Comparison of ENCODE assay signal across 12 mouse cellular contexts in the genomic region with DNA sequence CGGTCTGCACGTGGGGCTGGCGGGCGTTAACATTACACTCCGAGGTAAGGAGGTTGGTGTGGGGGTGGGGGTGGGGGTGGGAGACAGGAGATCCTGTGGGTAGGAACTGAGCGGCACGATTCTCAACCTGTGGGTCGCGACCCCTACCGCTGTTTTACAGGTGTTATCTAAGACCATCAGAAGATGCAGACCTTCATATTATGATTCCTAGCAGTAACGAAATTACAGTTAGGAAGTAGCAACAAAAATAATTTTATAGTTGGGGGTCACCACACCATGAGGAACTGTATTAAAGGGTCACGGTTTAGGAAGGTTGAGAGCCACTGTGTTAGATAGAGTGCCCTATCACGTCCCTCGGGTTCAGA. TPM values are rescaled to one million over a fixed set of nuclear protein-coding genes. Genes with fewer than 3 reads are reported as not detected.
DNase-seq lines count a peak whose midpoint lies in the region; ATAC-seq and TF ChIP-seq lines count a peak whose summit lies in the region.
"Had no signal": no experiment of that assay in that cellular context is flagged by ENCODE, and none has a peak within 500 bp of the region (broad histone marks: within the 10 kb centered on the region; RNA-seq: fewer than 3 reads in every experiment).

No protein-coding gene starts in this region.

- peak overlapping the region; percentile 82; the same call in 1 of the 2 replicates for H3K4me2 ChIP-seq in forebrain, embryonic 12.5 days
- no peak overlapping the region for H3K4me2 ChIP-seq in forebrain, embryonic 11.5 days (ENCODE audit: low read depth, low read length, severe bottlenecking)
- H3K4me2 ChIP-seq in kidney, postnatal 0 days (ENCODE audit: low read length) = peak overlapping the region; percentile 50; the same call in 1 of the 2 replicates
- H3K4me2 ChIP-seq in forebrain, postnatal 0 days (ENCODE audit: low read depth) = peak overlapping the region; percentile 92
- peak overlapping the region; percentile 93 for H3K4me2 ChIP-seq in midbrain, embryonic 16.5 days (ENCODE audit: low read length)

- TF ChIP-seq CTCF in kidney, postnatal 0 days (IDR thresholded peaks at IDR 0.05; ENCODE audit: low read depth) = no peak
- no peak for TF ChIP-seq CTCF in forebrain, postnatal 0 days (IDR thresholded peaks at IDR 0.05; ENCODE audit: low read depth)

- no peaks in the 10 kb centered on the region for H3K36me3 ChIP-seq in forebrain, embryonic 12.5 days (replicated peaks)
- H3K36me3 ChIP-seq in forebrain, embryonic 11.5 days (ENCODE audit: control insufficient read depth, insufficient read depth, low read length) = no peaks in the 10 kb centered on the region
- H3K36me3 ChIP-seq in kidney, postnatal 0 days (ENCODE audit: insufficient read depth, low read length) = no peaks in the 10 kb centered on the region
- no peaks in the 10 kb centered on the region for H3K36me3 ChIP-seq in forebrain, postnatal 0 days (ENCODE audit: insufficient read depth)
- no peaks in the 10 kb centered on the region for H3K36me3 ChIP-seq in midbrain, embryonic 16.5 days (ENCODE audit: control insufficient read depth, insufficient read depth, low read length)

- peaks cover 99% of the 10 kb centered on the region for H3K27me3 ChIP-seq in forebrain, embryonic 12.5 days
- peaks cover 71% of the 10 kb centered on the region for H3K27me3 ChIP-seq in forebrain, embryonic 11.5 days (ENCODE audit: control insufficient read depth, insufficient read depth, low read length)
- peaks cover 61% of the 10 kb centered on the region for H3K27me3 ChIP-seq in kidney, postnatal 0 days (ENCODE audit: insufficient read depth, low read length)
- H3K27me3 ChIP-seq in forebrain, postnatal 0 days (ENCODE audit: insufficient read depth, low read length) = peaks cover 42% of the 10 kb centered on the region
- H3K27me3 ChIP-seq in midbrain, embryonic 16.5 days (ENCODE audit: control insufficient read depth, insufficient read depth, low read depth, low read length) = peaks cover 46% of the 10 kb centered on the region

- DNase-seq in forebrain, embryonic 11.5 days (ENCODE audit: low spot score) = no peak
- no peak for DNase-seq in kidney, postnatal 0 days (ENCODE audit: low spot score)
- no peak for DNase-seq in kidney, postnatal 36 days
- no peak for DNase-seq in forebrain, postnatal 0 days
- DNase-seq in frontal cortex, postnatal 10 days (ENCODE audit: low spot score in 2 of 2) = no peak
- no peak for DNase-seq in spleen, postnatal 10 days (ENCODE audit: low spot score in 2 of 2)
- DNase-seq: cerebellum, adult 9-11 months had no signal

- no peaks in the 10 kb centered on the region for H3K9me3 ChIP-seq in forebrain, embryonic 12.5 days
- no peaks in the 10 kb centered on the region for H3K9me3 ChIP-seq in forebrain, embryonic 11.5 days (ENCODE audit: control insufficient read depth, low read length)
- H3K9me3 ChIP-seq in kidney, postnatal 0 days (replicated peaks; ENCODE audit: low read length) = no peaks in the 10 kb centered on the region
- no peaks in the 10 kb centered on the region for H3K9me3 ChIP-seq in forebrain, postnatal 0 days (ENCODE audit: low read length)
- no peaks in the 10 kb centered on the region for H3K9me3 ChIP-seq in midbrain, embryonic 16.5 days (replicated peaks; ENCODE audit: control insufficient read depth, low read length, poor library complexity, severe bottlenecking)

- peak overlapping the region; percentile 40; the same call in 1 of the 2 replicates for H3K4me3 ChIP-seq in forebrain, embryonic 12.5 days (replicated peaks)
- no peak overlapping the region for H3K4me3 ChIP-seq in forebrain, embryonic 11.5 days (ENCODE audit: low read depth, low read length)
- H3K4me3 ChIP-seq in kidney, postnatal 0 days (replicated peaks; ENCODE audit: low read depth, low read length) = peak overlapping the region; percentile 19
- peak overlapping the region; percentile 47; the same call in 1 of the 2 replicates for H3K4me3 ChIP-seq in forebrain, postnatal 0 days (ENCODE audit: low read depth, low read length)
- peak overlapping the region; percentile 46 for H3K4me3 ChIP-seq in midbrain, embryonic 16.5 days (ENCODE audit: low read depth, low read length)

- H3K4me1 ChIP-seq in forebrain, embryonic 12.5 days = peaks cover 45% of the 10 kb centered on the region
- H3K4me1 ChIP-seq in forebrain, embryonic 11.5 days (replicated peaks; ENCODE audit: control insufficient read depth, insufficient read depth, low read length) = peaks cover 22% of the 10 kb centered on the region
- H3K4me1 ChIP-seq in kidney, postnatal 0 days (replicated peaks; ENCODE audit: insufficient read depth, low read length) = peaks cover 22% of the 10 kb centered on the region; the same call in 1 of the 2 replicates
- H3K4me1 ChIP-seq in forebrain, postnatal 0 days (ENCODE audit: insufficient read depth) = peaks cover 19% of the 10 kb centered on the region
- peaks cover 36% of the 10 kb centered on the region for H3K4me1 ChIP-seq in midbrain, embryonic 16.5 days (ENCODE audit: control insufficient read depth, insufficient read depth, low read length)

- no peak for ATAC-seq in forebrain, embryonic 12.5 days (ENCODE audit: low FRiP score)
- no peak for ATAC-seq in forebrain, embryonic 11.5 days (replicated peaks; ENCODE audit: low FRiP score)
- ATAC-seq in kidney, postnatal 0 days (replicated peaks; ENCODE audit: low FRiP score, low read depth) = no peak
- ATAC-seq in forebrain, postnatal 0 days = no peak
- ATAC-seq in midbrain, embryonic 16.5 days = no peak
- ATAC-seq: inflammation-experienced regulatory T-cells, adult 6 months; Patski had no signal

- WGBS in forebrain, embryonic 12.5 days = 3% methylated on average over 14 of the region's 14 CpGs
- 4% methylated on average over 14 of the region's 14 CpGs for WGBS in forebrain, embryonic 11.5 days
- WGBS in kidney, postnatal 0 days = 5% methylated on average over 14 of the region's 14 CpGs
- WGBS in forebrain, postnatal 0 days = 3% methylated on average over 14 of the region's 14 CpGs
- WGBS in midbrain, embryonic 16.5 days = 5% methylated on average over 14 of the region's 14 CpGs

- no peak overlapping the region for H3K9ac ChIP-seq in forebrain, embryonic 12.5 days
- H3K9ac ChIP-seq in forebrain, embryonic 11.5 days (ENCODE audit: low read length) = no peak overlapping the region
- no peak overlapping the region for H3K9ac ChIP-seq in kidney, postnatal 0 days (ENCODE audit: low read depth, low read length)
- H3K9ac ChIP-seq in forebrain, postnatal 0 days = no peak overlapping the region
- no peak overlapping the region for H3K9ac ChIP-seq in midbrain, embryonic 16.5 days (ENCODE audit: low read depth, low read length)

- no peak overlapping the region for H3K27ac ChIP-seq in forebrain, embryonic 12.5 days
- no peak overlapping the region for H3K27ac ChIP-seq in forebrain, embryonic 11.5 days (ENCODE audit: low read depth, low read length)
- H3K27ac ChIP-seq in kidney, postnatal 0 days = no peak overlapping the region
- no peak overlapping the region for H3K27ac ChIP-seq in forebrain, postnatal 0 days (ENCODE audit: low read depth, low read length)
- no peak overlapping the region for H3K27ac ChIP-seq in midbrain, embryonic 16.5 days (ENCODE audit: low read length)

RNA-seq across cellular contexts. Expression of gene Duoxa2, which starts 1.9 kb away (rescaled TPM):
- not detected in 2 replicates for polyA plus RNA-seq in forebrain, embryonic 12.5 days (2016; fragmentation: Nextera tagmentation; extraction: Ambion mirVana)
- not detected in 2 replicates for polyA plus RNA-seq in forebrain, embryonic 11.5 days (2014; fragmentation: Nextera tagmentation; extraction: Ambion mirVana)
- polyA plus RNA-seq in kidney, postnatal 0 days (2015; fragmentation: Nextera tagmentation; extraction: Ambion mirVana) = not detected in 2 replicates
- 0.69 TPM in 1 of 2 replicates, not detected in the other for total RNA-seq in forebrain, postnatal 0 days (2014; rRNA removed)
- polyA plus RNA-seq in forebrain, postnatal 0 days (2015; fragmentation: Nextera tagmentation; extraction: Ambion mirVana) = 0.31 and 0.46 TPM in 2 replicates
- 0.19 and 0.26 TPM in 2 replicates for polyA plus RNA-seq in midbrain, embryonic 16.5 days (2015; fragmentation: Nextera tagmentation; extraction: Ambion mirVana)
- total RNA-seq: layer of hippocampus, postnatal 25 days had no signal
- polyA plus RNA-seq: inflammation-experienced regulatory T-cells, adult 6 months; Patski had no signal

RNA-seq across cellular contexts. Expression of gene Duox2, which starts 2.4 kb away (rescaled TPM):
- not detected in 2 replicates for polyA plus RNA-seq in forebrain, embryonic 12.5 days (2016; fragmentation: Nextera tagmentation; extraction: Ambion mirVana)
- not detected in 2 replicates for polyA plus RNA-seq in forebrain, embryonic 11.5 days (2014; fragmentation: Nextera tagmentation; extraction: Ambion mirVana)
- polyA plus RNA-seq in kidney, postnatal 0 days (2015; fragmentation: Nextera tagmentation; extraction: Ambion mirVana) = 0.04 TPM in 2 replicates
- 0.08 and 0.14 TPM in 2 replicates for total RNA-seq in forebrain, postnatal 0 days (2014; rRNA removed)
- 0.05 TPM in 1 of 2 replicates, not detected in the other for polyA plus RNA-seq in forebrain, postnatal 0 days (2015; fragmentation: Nextera tagmentation; extraction: Ambion mirVana)
- 0.03 TPM in 1 of 2 replicates, not detected in the other for polyA plus RNA-seq in midbrain, embryonic 16.5 days (2015; fragmentation: Nextera tagmentation; extraction: Ambion mirVana)
- polyA plus RNA-seq: inflammation-experienced regulatory T-cells, adult 6 months had no signal

RNA-seq across cellular contexts. Expression of gene Duoxa1, which starts 12.9 kb away (rescaled TPM):
- polyA plus RNA-seq in forebrain, embryonic 12.5 days (2016; fragmentation: Nextera tagmentation; extraction: Ambion mirVana) = 0.17 TPM in 1 of 2 replicates, not detected in the other
- not detected in 2 replicates for polyA plus RNA-seq in forebrain, embryonic 11.5 days (2014; fragmentation: Nextera tagmentation; extraction: Ambion mirVana)
- polyA plus RNA-seq in kidney, postnatal 0 days (2015; fragmentation: Nextera tagmentation; extraction: Ambion mirVana) = 0.15 TPM in 1 of 2 replicates, not detected in the other
- 0.10 and 0.23 TPM in 2 replicates for total RNA-seq in forebrain, postnatal 0 days (2014; rRNA removed)
- 0.25 and 0.46 TPM in 2 replicates for polyA plus RNA-seq in forebrain, postnatal 0 days (2015; fragmentation: Nextera tagmentation; extraction: Ambion mirVana)
- 0.17 and 0.26 TPM in 2 replicates for polyA plus RNA-seq in midbrain, embryonic 16.5 days (2015; fragmentation: Nextera tagmentation; extraction: Ambion mirVana)
- total RNA-seq: layer of hippocampus, postnatal 25 days had no signal
- polyA plus RNA-seq: inflammation-experienced regulatory T-cells, adult 6 months had no signal

RNA-seq across cellular contexts. Expression of gene Duox1, which starts 14.8 kb away (rescaled TPM):
- 0.04 and 0.08 TPM in 2 replicates for polyA plus RNA-seq in forebrain, embryonic 12.5 days (2016; fragmentation: Nextera tagmentation; extraction: Ambion mirVana)
- polyA plus RNA-seq in forebrain, embryonic 11.5 days (2014; fragmentation: Nextera tagmentation; extraction: Ambion mirVana) = 0.05 TPM in 1 of 2 replicates, not detected in the other
- not detected in 2 replicates for polyA plus RNA-seq in kidney, postnatal 0 days (2015; fragmentation: Nextera tagmentation; extraction: Ambion mirVana)
- total RNA-seq in forebrain, postnatal 0 days (2014; rRNA removed) = not detected in 2 replicates
- 0.06 and 0.08 TPM in 2 replicates for polyA plus RNA-seq in forebrain, postnatal 0 days (2015; fragmentation: Nextera tagmentation; extraction: Ambion mirVana)
- 0.07 and 0.11 TPM in 2 replicates for polyA plus RNA-seq in midbrain, embryonic 16.5 days (2015; fragmentation: Nextera tagmentation; extraction: Ambion mirVana)
- total RNA-seq: layer of hippocampus, postnatal 25 days had no signal
- polyA plus RNA-seq: inflammation-experienced regulatory T-cells, adult 6 months had no signal
